Mouse (Mus musculus): ENCODE measurements around the gene Adam12.

- no peak for TF ChIP-seq CTCF (IDR thresholded peaks at IDR 0.05; ENCODE audit: insufficient read depth, low read depth, low read length)
- TF ChIP-seq POLR2A (IDR thresholded peaks at IDR 0.05; ENCODE audit: insufficient read depth, low read depth, low read length): no peak
Observed at GRCm38 (mm10) chr7:133951777-133952545, 280.0 kb downstream of the Adam12 start.

All from olfactory bulb, adult 2 months (tissue).